Mouse (Mus musculus) G1E (cell line): ENCODE measurements around the gene Ttll11.

ENCODE experiments used
- CTCF ChIP-seq: IDR thresholded peaks from 2 replicates; pipeline ENCODE4 v1.5.1; 2012; ENCODE audit warnings: low read depth, low read length, inconsistent platforms, mixed read lengths
- GATA1 ChIP-seq: IDR thresholded peaks from 2 replicates; pipeline ENCODE4 v1.6.1; 2012; ENCODE audit warnings: borderline replicate concordance, low read length, inconsistent platforms, mixed read lengths
- GATA2 ChIP-seq: IDR thresholded peaks from 2 replicates; pipeline ENCODE4 v1.6.1; 2012; ENCODE audit warnings: low read depth, low read length, inconsistent platforms, borderline replicate concordance
- POLR2AphosphoS5 ChIP-seq: IDR thresholded peaks from 2 replicates; pipeline ENCODE4 v1.6.1; 2012; ENCODE audit warnings: low read depth, low read length, inconsistent platforms; ENCODE audit not compliant: insufficient replicate concordance
- TAL1 ChIP-seq: conservative IDR thresholded peaks from 2 replicates; pipeline ENCODE4 v1.6.1; 2012; ENCODE audit warnings: low read depth, low read length, inconsistent platforms, mixed read lengths

DNA sequence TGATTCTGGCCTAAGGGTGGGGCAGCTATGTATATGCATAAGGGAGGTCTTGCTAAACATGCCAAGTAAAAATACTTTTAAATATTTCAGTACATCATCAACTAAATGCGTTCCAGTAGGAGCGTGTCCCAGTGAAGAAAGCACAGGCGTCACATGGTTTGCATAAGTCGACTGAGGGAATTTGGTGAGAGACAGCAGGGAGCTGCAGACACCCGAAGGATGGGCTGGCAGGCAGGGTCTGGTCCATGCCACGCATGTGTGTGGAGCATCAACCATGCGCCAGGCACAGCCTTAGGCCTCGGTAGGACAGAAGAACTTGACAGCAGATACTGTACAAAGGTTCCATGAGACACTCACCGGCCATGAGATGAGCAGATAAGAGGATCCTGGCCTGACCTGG, 202.8 kb downstream of the Ttll11 start:
- no peak for TF ChIP-seq CTCF
- no peak for TF ChIP-seq GATA2
- TF ChIP-seq GATA1, result no peak
- no peak for TF ChIP-seq TAL1
- TF ChIP-seq POLR2AphosphoS5, result no peak
